Mouse (Mus musculus): Measurements from ENCODE around the gene 2310009B15Rik. TPM values are rescaled to one million over a fixed set of nuclear protein-coding genes. Genes with fewer than 3 reads are reported as not detected.

The 2310009B15Rik gene
- polyA plus RNA-seq, 1 experiment from 2014 or later: 39.0 TPM

DNA sequence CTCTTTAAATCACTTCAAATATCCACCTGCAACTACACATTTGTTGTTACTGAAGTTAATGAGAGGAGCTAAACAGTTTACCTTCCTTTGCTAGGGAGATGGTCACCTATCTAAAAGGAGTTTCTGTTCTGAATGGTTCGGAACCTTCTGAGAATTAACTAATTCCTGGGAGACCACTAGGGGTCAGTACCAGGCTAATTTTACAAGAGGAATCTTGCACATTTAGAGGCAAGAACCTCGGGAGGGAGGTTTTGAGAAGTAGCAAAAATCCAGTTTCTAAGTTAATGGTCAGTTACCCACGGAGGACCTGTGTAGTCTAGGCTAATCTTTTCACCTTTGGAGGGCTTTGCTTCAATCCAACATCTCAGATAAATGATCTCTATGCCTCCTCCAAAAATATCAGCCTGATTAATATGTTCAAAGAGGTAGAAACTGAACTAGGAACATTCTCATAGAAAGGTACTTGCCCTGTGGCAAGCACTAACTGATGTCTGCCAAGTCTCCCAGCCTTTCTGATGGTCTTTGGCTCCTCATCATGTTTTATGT lies 21.2 kb downstream of the 2310009B15Rik start:
- Histone ChIP-seq H3K36me3 (ENCODE audit: insufficient read depth, low read length) (no peaks in the 10 kb centered on the region), H3K27me3 (ENCODE audit: insufficient read depth, low read length) (peaks cover 89% of the 10 kb centered on the region), H3K27ac (ENCODE audit: low read length) (no peak overlapping the region), H3K4me2 (replicated peaks; ENCODE audit: low read depth, low read length) (no peak overlapping the region), H3K4me1 (ENCODE audit: insufficient read depth, low read length) (no peaks in the 10 kb centered on the region), H3K4me3 (ENCODE audit: low read length) (no peak overlapping the region), H3K9ac (replicated peaks; ENCODE audit: low read length) (no peak overlapping the region), H3K9me3 (ENCODE audit: low read length) (no peaks in the 10 kb centered on the region)
- ATAC-seq (ENCODE audit: low FRiP score, low TSS enrichment): no peak
- WGBS: 3% methylated on average over 3 of the region's 3 CpGs

DNA sequence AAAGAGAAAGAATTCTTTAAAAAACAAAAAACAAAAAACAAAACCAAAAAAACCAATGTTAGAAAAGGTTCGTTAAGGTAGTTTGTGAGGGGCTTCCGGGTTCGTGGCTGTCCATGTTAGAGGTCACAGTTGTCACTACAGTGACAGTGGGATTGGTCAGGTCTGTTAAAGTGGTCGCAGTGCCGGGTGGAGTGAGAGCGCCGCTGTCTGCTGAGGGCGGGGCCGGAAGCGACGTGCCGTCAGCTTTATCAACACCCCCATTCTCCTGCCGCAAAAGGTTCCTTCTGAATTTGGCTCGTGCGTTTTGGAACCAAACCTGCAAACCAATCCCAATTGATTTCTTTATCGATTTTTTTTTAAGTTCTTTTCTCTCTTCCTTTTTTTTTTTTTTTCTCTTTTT lies 25.3 kb downstream of the 2310009B15Rik start:
- Histone ChIP-seq H3K9ac (replicated peaks; ENCODE audit: low read length) (no peak overlapping the region), H3K4me1 (ENCODE audit: insufficient read depth, low read length) (no peaks in the 10 kb centered on the region), H3K36me3 (ENCODE audit: insufficient read depth, low read length) (no peaks in the 10 kb centered on the region), H3K27me3 (ENCODE audit: insufficient read depth, low read length) (peaks cover 60% of the 10 kb centered on the region), H3K4me3 (ENCODE audit: low read length) (peak overlapping the region; percentile 27), H3K9me3 (ENCODE audit: low read length) (no peaks in the 10 kb centered on the region), H3K27ac (ENCODE audit: low read length) (no peak overlapping the region), H3K4me2 (replicated peaks; ENCODE audit: low read depth, low read length) (peak overlapping the region; percentile 50)
- under 1% methylated on average over 16 of the region's 16 CpGs for WGBS
- ATAC-seq (ENCODE audit: low FRiP score, low TSS enrichment): no peak

- no peaks in the 10 kb centered on the region for H3K4me1 ChIP-seq (ENCODE audit: insufficient read depth, low read length)
- ATAC-seq (ENCODE audit: low FRiP score, low TSS enrichment): no peak
- peaks cover 19% of the 10 kb centered on the region for H3K27me3 ChIP-seq (ENCODE audit: insufficient read depth, low read length)
- H3K9ac ChIP-seq (replicated peaks; ENCODE audit: low read length): no peak overlapping the region
- H3K9me3 ChIP-seq (ENCODE audit: low read length): no peaks in the 10 kb centered on the region
- H3K36me3 ChIP-seq (ENCODE audit: insufficient read depth, low read length): no peaks in the 10 kb centered on the region
- no peak overlapping the region for H3K4me3 ChIP-seq (ENCODE audit: low read length)
- 65% methylated on average over 6 of the region's 6 CpGs for WGBS
- no peak overlapping the region for H3K27ac ChIP-seq (ENCODE audit: low read length)
- no peak overlapping the region for H3K4me2 ChIP-seq (replicated peaks; ENCODE audit: low read depth, low read length)
Observed at GRCm38 (mm10) chr1:138826841-138827240, 29.8 kb downstream of the 2310009B15Rik start.

DNA sequence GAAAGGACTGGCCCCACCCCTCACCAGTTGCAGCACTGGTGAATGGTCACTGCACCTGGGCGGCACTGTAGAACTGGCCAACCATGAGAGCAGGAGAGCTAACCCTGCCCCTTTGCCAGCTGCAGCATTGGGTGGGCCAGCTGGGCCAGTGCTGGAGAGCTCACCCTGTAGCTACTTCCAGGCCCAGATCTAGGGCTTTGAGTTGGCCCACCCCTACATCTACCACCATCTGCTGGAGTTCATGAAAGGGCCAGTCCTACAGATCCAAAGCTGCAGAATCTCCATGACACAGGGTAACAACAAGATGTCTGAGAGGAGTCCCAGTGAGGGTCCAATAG lies 33.7 kb downstream of the 2310009B15Rik start:
- no peak overlapping the region for H3K4me2 ChIP-seq (replicated peaks; ENCODE audit: low read depth, low read length)
- 0 out of 2 replicates have a peak, but pooled peaks have one; percentile 31 for ATAC-seq (ENCODE audit: low FRiP score, low TSS enrichment)
- no peaks in the 10 kb centered on the region for H3K4me1 ChIP-seq (ENCODE audit: insufficient read depth, low read length)
- 79% methylated on average over 1 of the region's 1 CpGs for WGBS
- no peaks in the 10 kb centered on the region for H3K9me3 ChIP-seq (ENCODE audit: low read length)
- no peak overlapping the region for H3K27ac ChIP-seq (ENCODE audit: low read length)
- H3K27me3 ChIP-seq (ENCODE audit: insufficient read depth, low read length): peaks cover 6% of the 10 kb centered on the region
- H3K36me3 ChIP-seq (ENCODE audit: insufficient read depth, low read length): no peaks in the 10 kb centered on the region
- no peak overlapping the region for H3K4me3 ChIP-seq (ENCODE audit: low read length)
- H3K9ac ChIP-seq (replicated peaks; ENCODE audit: low read length): no peak overlapping the region

GRCm38 (mm10) chr1:138822255-138822984 lies 34.2 kb downstream of the 2310009B15Rik start:
- ATAC-seq (ENCODE audit: low FRiP score, low TSS enrichment): no peak
- Histone ChIP-seq H3K9ac (replicated peaks; ENCODE audit: low read length) (no peak overlapping the region), H3K4me3 (ENCODE audit: low read length) (no peak overlapping the region), H3K4me1 (ENCODE audit: insufficient read depth, low read length) (no peaks in the 10 kb centered on the region), H3K4me2 (replicated peaks; ENCODE audit: low read depth, low read length) (no peak overlapping the region), H3K27ac (ENCODE audit: low read length) (no peak overlapping the region), H3K36me3 (ENCODE audit: insufficient read depth, low read length) (no peaks in the 10 kb centered on the region), H3K27me3 (ENCODE audit: insufficient read depth, low read length) (peaks cover 6% of the 10 kb centered on the region; the same call in 1 of the 2 replicates), H3K9me3 (ENCODE audit: low read length) (no peaks in the 10 kb centered on the region)
- WGBS: 90% methylated on average over 7 of the region's 7 CpGs

Other genes with a start within 250 kb of the 2310009B15Rik start
- 42.6 and 43.7 TPM in 2 replicates for gene Nek7, start 236.7 kb downstream of the 2310009B15Rik start, polyA plus RNA-seq (2015; fragmentation: Nextera tagmentation; extraction: Ambion mirVana)
- 0.18 and 0.32 TPM in 2 replicates for gene Lhx9, start 8.3 kb downstream of the 2310009B15Rik start, polyA plus RNA-seq (2015; fragmentation: Nextera tagmentation; extraction: Ambion mirVana)
- 7.6 and 8.6 TPM in 2 replicates for gene Dennd1b, start 106.6 kb upstream of the 2310009B15Rik start, polyA plus RNA-seq (2015; fragmentation: Nextera tagmentation; extraction: Ambion mirVana)